Mouse (Mus musculus) CH12.LX (cell line): ENCODE results near the gene Psap. TPM values are rescaled to one million over a fixed set of nuclear protein-coding genes. Genes with fewer than 3 reads are reported as not detected.
A peak's percentile ranks its signal among the peaks of the same experiment; 100 is the strongest.

Source experiments
- DNase-seq: peaks from one replicate; pipeline ENCODE4 v3.0.0-alpha.2; 2013; ENCODE audit errors: extremely low read depth
- H3K27ac ChIP-seq: 2 replicates; pipeline ENCODE4 v1.5.1; 2012; ENCODE audit warnings: low read depth, mild to moderate bottlenecking, control low read depth, moderate library complexity; ENCODE audit not compliant: insufficient read depth
- H3K27me3 ChIP-seq: replicated peaks from 2 replicates; pipeline ENCODE3; 2012; ENCODE audit warnings: inconsistent platforms
- H3K36me3 ChIP-seq, 2 experiments: replicated peaks in 1 of 2; 2 replicates each; pipeline versions ENCODE3 to v1.6.1; 2012; ENCODE audit warnings: inconsistent platforms in 1 of 2, low read length in 1 of 2, mild to moderate bottlenecking in 1 of 2, mixed read lengths in 1 of 2, moderate library complexity in 1 of 2; ENCODE audit not compliant: control insufficient read depth in 1 of 2, insufficient read depth in 1 of 2
- H3K4me1 ChIP-seq, 2 experiments: 2 replicates each; pipeline ENCODE4 v1.6.1; 2012; ENCODE audit warnings: inconsistent platforms in 1 of 2, moderate library complexity in 1 of 2; ENCODE audit not compliant: insufficient read depth in 2 of 2, control insufficient read depth in 1 of 2
- H3K4me2 ChIP-seq: 2 replicates; pipeline ENCODE4 v1.6.1; 2012; ENCODE audit warnings: low read depth, mild to moderate bottlenecking, control low read depth; ENCODE audit not compliant: poor library complexity, insufficient read depth, severe bottlenecking
- H3K4me3 ChIP-seq, 3 experiments: fragments of 150-350 bp in 1 of 3; sonication (generic) in 1 of 3; replicated peaks in 1 of 3; 2 replicates each; pipeline versions ENCODE3 to v1.5.1; 2011 to 2012; ENCODE audit warnings: low read depth in 2 of 3, low read length in 2 of 3, mild to moderate bottlenecking in 2 of 3, moderate library complexity in 2 of 3, control low read depth in 1 of 3, improper control_type of control experiment in 1 of 3, inconsistent platforms in 1 of 3, mixed read lengths in 1 of 3; ENCODE audit not compliant: poor library complexity in 1 of 3
- H3K79me2 ChIP-seq: replicated peaks from 2 replicates; pipeline ENCODE4 v1.6.1; 2012; ENCODE audit warnings: mild to moderate bottlenecking, moderate library complexity; ENCODE audit not compliant: control insufficient read depth, poor library complexity, insufficient read depth, severe bottlenecking; ENCODE audit errors: extremely low read depth
- H3K9ac ChIP-seq: 2 replicates; pipeline ENCODE4 v1.6.1; 2012; ENCODE audit warnings: low read depth, mild to moderate bottlenecking, control low read depth, moderate library complexity; ENCODE audit not compliant: insufficient read depth
- H3K9me3 ChIP-seq: replicated peaks from 2 replicates; pipeline ENCODE3; 2012; ENCODE audit warnings: low read length, inconsistent platforms, mixed read lengths
- CHD2 ChIP-seq: IDR thresholded peaks from 2 replicates; pipeline ENCODE4 v1.6.1; 2011; ENCODE audit warnings: low read length, improper control_type of control experiment
- CTCF ChIP-seq, 2 experiments: IDR thresholded peaks in 1 of 2; conservative IDR thresholded peaks in 1 of 2; 2 replicates each; pipeline ENCODE4 v1.5.1; 2011 to 2012; ENCODE audit warnings: low read depth in 2 of 2, low read length in 2 of 2, improper control_type of control experiment in 1 of 2, inconsistent platforms in 1 of 2, mild to moderate bottlenecking in 1 of 2, moderate library complexity in 1 of 2
- ELF1 ChIP-seq: IDR thresholded peaks from 2 replicates; pipeline ENCODE4 v1.6.1; 2014; ENCODE audit warnings: low read depth, mild to moderate bottlenecking, inconsistent platforms, low read length, improper control_type of control experiment
- EP300 ChIP-seq: IDR thresholded peaks from 2 replicates; pipeline ENCODE4 v1.6.1; 2011; ENCODE audit warnings: low read length, improper control_type of control experiment
- ETS1 ChIP-seq: conservative IDR thresholded peaks from 2 replicates; pipeline ENCODE4 v1.6.1; 2012; ENCODE audit warnings: low read depth, mild to moderate bottlenecking, inconsistent platforms, low read length, improper control_type of control experiment, moderate library complexity
- HCFC1 ChIP-seq: IDR thresholded peaks from 2 replicates; pipeline ENCODE4 v1.6.1; 2012; ENCODE audit warnings: low read depth, mild to moderate bottlenecking, inconsistent platforms, low read length, improper control_type of control experiment
- IRF4 ChIP-seq: IDR thresholded peaks from 2 replicates; pipeline ENCODE4 v1.6.1; 2014; ENCODE audit warnings: low read depth, mild to moderate bottlenecking, inconsistent platforms, low read length, improper control_type of control experiment
- JUND ChIP-seq: conservative IDR thresholded peaks from 2 replicates; pipeline ENCODE4 v1.6.1; 2011; ENCODE audit warnings: low read depth, low read length, improper control_type of control experiment
- KAT2A ChIP-seq: IDR thresholded peaks from 2 replicates; pipeline ENCODE4 v1.6.1; 2012; ENCODE audit warnings: low read length, improper control_type of control experiment, inconsistent platforms; ENCODE audit not compliant: insufficient replicate concordance
- MAFK ChIP-seq: IDR thresholded peaks from 2 replicates; pipeline ENCODE4 v1.6.1; 2011; ENCODE audit warnings: low read length, improper control_type of control experiment; ENCODE audit not compliant: insufficient replicate concordance
- MAX ChIP-seq: IDR thresholded peaks from 2 replicates; pipeline ENCODE4 v1.6.1; 2011; ENCODE audit warnings: low read length, improper control_type of control experiment
- MAZ ChIP-seq: IDR thresholded peaks from 2 replicates; pipeline ENCODE4 v1.6.1; 2012; ENCODE audit warnings: low read depth, mild to moderate bottlenecking, inconsistent platforms, low read length, improper control_type of control experiment, moderate library complexity
- MYC ChIP-seq: IDR thresholded peaks from 2 replicates; pipeline ENCODE4 v1.6.1; 2011; ENCODE audit warnings: low read depth, mild to moderate bottlenecking, improper control_type of control experiment, low read length
- NELFE ChIP-seq: IDR thresholded peaks from 2 replicates; pipeline ENCODE4 v1.6.1; 2011; ENCODE audit warnings: low read depth, low read length, improper control_type of control experiment
- PAX5 ChIP-seq: IDR thresholded peaks from 2 replicates; pipeline ENCODE4 v1.6.1; 2012; ENCODE audit warnings: low read length, inconsistent platforms, mixed read lengths
- POLR2A ChIP-seq: IDR thresholded peaks from 2 replicates; pipeline ENCODE4 v1.6.1; 2011; ENCODE audit warnings: low read depth, mild to moderate bottlenecking, improper control_type of control experiment, low read length
- POLR2AphosphoS2 ChIP-seq: IDR thresholded peaks from 2 replicates; pipeline ENCODE4 v1.6.1; 2011; ENCODE audit warnings: low read depth, low read length, improper control_type of control experiment
- RCOR1 ChIP-seq: conservative IDR thresholded peaks from 2 replicates; pipeline ENCODE4 v1.6.1; 2012; ENCODE audit warnings: low read depth, mild to moderate bottlenecking, inconsistent platforms, low read length, improper control_type of control experiment
- TBP ChIP-seq: conservative IDR thresholded peaks from 2 replicates; pipeline ENCODE4 v1.6.1; 2011; ENCODE audit warnings: low read depth, low read length, improper control_type of control experiment
- TCF12 ChIP-seq: IDR thresholded peaks from 2 replicates; pipeline ENCODE4 v1.6.1; 2014; ENCODE audit warnings: low read depth, mild to moderate bottlenecking, inconsistent platforms, low read length, improper control_type of control experiment
- USF1 ChIP-seq: IDR thresholded peaks from 2 replicates; pipeline ENCODE4 v1.6.1; 2014; ENCODE audit warnings: low read depth, mild to moderate bottlenecking, inconsistent platforms, low read length, improper control_type of control experiment
- USF2 ChIP-seq: conservative IDR thresholded peaks from 2 replicates; pipeline ENCODE4 v1.6.1; 2011; ENCODE audit warnings: low read depth, low read length, improper control_type of control experiment
- ZC3H11A ChIP-seq: IDR thresholded peaks from 2 replicates; pipeline ENCODE4 v1.6.1; 2012; ENCODE audit warnings: low read depth, mild to moderate bottlenecking, inconsistent platforms, low read length, improper control_type of control experiment
- ZNF384 ChIP-seq: IDR thresholded peaks from 2 replicates; pipeline ENCODE4 v1.6.1; 2012; ENCODE audit warnings: low read depth, low read length, improper control_type of control experiment, inconsistent platforms
- dilution Hi-C: fragments of 300-500 bp; cut with MboI; formaldehyde crosslinking; loops from 2 replicates; pipeline ENCODE4 v1.14.3; 2020; ENCODE audit warnings: low sequenced_read_pairs; ENCODE audit not compliant: extremely low pct_unique_long_range_greater_than_20kb, extremely low pct_ligation_motif_present
- in situ Hi-C: fragments of 300-500 bp; cut with MboI; formaldehyde crosslinking; loops from 3 replicates; pipeline ENCODE4 v1.14.3; 2019; ENCODE audit warnings: low sequenced_read_pairs, low pct_ligation_motif_present, low pct_unique_long_range_greater_than_20kb, mixed read lengths
- polyA plus RNA-seq: library from polyadenylated mRNA; unstranded; fragments of >175 nt; gene quantifications from 2 replicates; pipeline ENCODE4 v1.2.1, GENCODE M21; 2012; ENCODE audit warnings: low read depth; ENCODE audit not compliant: insufficient read length
- total RNA-seq, 2 experiments: library from RNA; depleted of rRNA; stranded (reverse); fragments of 300-350 nt in 1 of 2; fragments of >200 nt in 1 of 2; gene quantifications; 2 replicates each; pipeline ENCODE4 v1.2.3; 2012 to 2014

Gene Psap
- total and polyA plus RNA-seq, 3 experiments, result 223 to 470 (median 300) TPM

DNA sequence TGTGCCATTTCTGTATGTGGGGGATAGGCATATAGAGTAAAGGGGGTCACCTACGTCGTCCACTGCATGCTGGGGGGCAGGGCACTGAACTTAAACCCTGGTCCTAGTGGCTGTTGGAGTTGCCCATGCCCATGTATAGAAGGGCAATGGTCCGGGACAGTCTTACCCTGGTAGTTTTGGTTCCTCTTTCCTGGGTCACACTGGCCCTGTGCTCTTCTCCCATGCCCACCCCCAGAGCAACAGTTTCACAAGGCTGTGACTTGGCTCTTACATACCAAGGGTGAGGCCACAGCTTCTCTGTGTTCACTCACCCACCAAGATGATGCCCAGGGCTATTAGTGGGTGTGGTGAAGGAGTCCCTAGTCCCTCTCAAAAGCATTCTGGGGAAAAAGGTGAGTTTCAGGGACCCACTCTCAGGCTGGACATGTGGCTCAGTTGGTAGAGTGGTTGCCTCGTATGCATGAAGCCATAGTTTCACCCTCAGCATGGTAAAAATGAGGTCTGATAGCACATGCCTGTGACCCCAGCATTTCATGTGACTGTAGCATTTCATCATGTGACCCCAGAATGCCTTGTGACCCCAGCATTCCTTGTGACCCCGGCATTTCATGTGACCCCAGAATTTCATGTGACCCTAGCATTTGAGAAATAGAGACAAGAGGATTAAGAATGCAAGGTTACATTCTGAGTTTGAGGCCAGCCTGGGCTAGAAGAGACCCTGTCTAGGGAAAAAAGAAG, 16.7 kb upstream of the Psap start:
- Histone ChIP-seq H3K4me3 (no peak overlapping the region), H3K36me3 (no peaks in the 10 kb centered on the region), H3K9me3 (no peaks in the 10 kb centered on the region), H3K79me2 (no peaks in the 10 kb centered on the region), H3K27me3 (no peaks in the 10 kb centered on the region), H3K27ac (no peak overlapping the region), H3K4me1 (peaks cover 32 to 54% of the 10 kb centered on the region in 2 experiments), H3K4me2 (peak overlapping the region; percentile 29; the same call in 1 of the 2 replicates), H3K9ac (no peak overlapping the region)
- in situ Hi-C loops (no loop called here), dilution Hi-C loops (no loop called here)
- DNase-seq, result no peak
- peak; percentile 50; the same call in 1 of the 2 replicates for TF ChIP-seq MAX
- peak; percentile 77 for TF ChIP-seq IRF4
- no peak for TF ChIP-seq POLR2AphosphoS2
- TF ChIP-seq EP300, result peak; percentile 67
- TF ChIP-seq TCF12, result 0 out of 2 replicates have a peak, but pooled peaks have one; percentile 43
- no peak for TF ChIP-seq MAZ
- peak; percentile 36; the same call in 1 of the 2 replicates for TF ChIP-seq MYC

DNA sequence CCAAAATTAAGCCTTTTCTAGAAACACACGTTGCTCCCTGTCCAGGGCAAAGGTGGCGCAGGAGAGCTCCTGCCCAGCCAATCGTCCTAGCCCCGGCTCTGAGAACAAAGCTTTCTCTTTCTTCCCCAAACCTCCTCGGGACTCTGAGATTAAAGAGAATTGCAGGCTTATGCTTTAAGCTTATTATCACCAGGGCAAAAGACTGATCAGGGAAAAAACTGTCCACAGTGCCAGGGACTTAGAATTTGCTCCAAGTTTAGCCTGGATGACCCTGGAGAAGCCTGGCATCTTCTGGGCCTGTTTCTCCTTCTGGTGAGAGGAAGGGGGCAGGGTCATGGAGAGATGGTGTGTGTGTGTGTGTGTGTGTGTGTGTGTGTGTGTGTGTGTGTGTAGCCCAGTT, 15.9 kb upstream of the Psap start:
- no peak for TF ChIP-seq MAFK
- TF ChIP-seq RCOR1, result no peak
- no peak for TF ChIP-seq HCFC1
- TF ChIP-seq TCF12, result no peak
- no peak for TF ChIP-seq CTCF (conservative IDR thresholded peaks at IDR 0.05 in 1 of 2, IDR thresholded peaks at IDR 0.05 in 1 of 2; ENCODE audit: low read depth in 2 of 2, low read length in 2 of 2)
- TF ChIP-seq USF2, result no peak
- no peak for TF ChIP-seq NELFE
- H3K36me3 ChIP-seq, result no peaks in the 10 kb centered on the region
- in situ Hi-C loops (no loop called here), dilution Hi-C loops (no loop called here)
- H3K27ac ChIP-seq, result no peak overlapping the region
- H3K4me2 ChIP-seq, result no peak overlapping the region
- DNase-seq, result no peak
- no peaks in the 10 kb centered on the region for H3K79me2 ChIP-seq
- peaks cover 32 to 54% of the 10 kb centered on the region in 2 experiments for H3K4me1 ChIP-seq
- no peaks in the 10 kb centered on the region for H3K9me3 ChIP-seq
- no peak overlapping the region for H3K4me3 ChIP-seq
- no peak overlapping the region for H3K9ac ChIP-seq
- no peaks in the 10 kb centered on the region for H3K27me3 ChIP-seq

DNA sequence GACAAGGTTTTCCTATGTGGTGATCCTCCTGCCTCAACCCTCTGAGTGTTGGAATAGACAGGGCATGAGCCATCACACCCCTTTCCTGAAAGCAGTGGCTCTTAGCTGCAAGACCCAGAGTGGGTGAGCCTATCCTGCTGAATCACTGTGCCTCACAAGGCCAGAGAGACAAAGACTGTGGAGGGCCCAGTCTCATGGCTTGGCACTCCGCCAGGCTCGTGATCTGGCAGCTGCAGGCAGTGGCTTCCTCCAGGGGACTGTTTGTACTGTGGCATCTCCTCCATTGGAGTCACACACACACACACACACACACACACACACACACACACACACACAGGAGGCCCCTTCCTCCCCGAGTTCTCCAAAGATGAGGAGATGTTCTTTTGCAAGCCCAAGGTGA, 15.0 kb upstream of the Psap start:
- H3K4me2 ChIP-seq, result no peak overlapping the region
- no peak for TF ChIP-seq ETS1
- no peak for TF ChIP-seq TBP
- no peak for TF ChIP-seq KAT2A
- no peak for TF ChIP-seq PAX5
- no peak for TF ChIP-seq POLR2A
- TF ChIP-seq ZC3H11A, result no peak
- no peak for TF ChIP-seq HCFC1
- no peak for TF ChIP-seq ELF1
- TF ChIP-seq IRF4, result no peak
- TF ChIP-seq RCOR1, result no peak
- TF ChIP-seq NELFE, result no peak
- no peak for TF ChIP-seq USF1
- TF ChIP-seq CHD2, result no peak
- no peak for TF ChIP-seq JUND
- TF ChIP-seq USF2, result no peak
- TF ChIP-seq ZNF384, result no peak
- TF ChIP-seq TCF12, result no peak
- TF ChIP-seq MAFK, result no peak
- TF ChIP-seq MAZ, result no peak
- TF ChIP-seq CTCF (conservative IDR thresholded peaks at IDR 0.05 in 1 of 2, IDR thresholded peaks at IDR 0.05 in 1 of 2; ENCODE audit: low read depth in 2 of 2, low read length in 2 of 2), result no peak
- no peaks in the 10 kb centered on the region for H3K9me3 ChIP-seq
- H3K4me3 ChIP-seq, result no peak overlapping the region
- DNase-seq, result no peak
- H3K4me1 ChIP-seq, result peaks cover 32 to 54% of the 10 kb centered on the region in 2 experiments
- no peak overlapping the region for H3K27ac ChIP-seq
- dilution Hi-C loops (no loop called here), in situ Hi-C loops (no loop called here)
- no peaks in the 10 kb centered on the region for H3K79me2 ChIP-seq
- H3K36me3 ChIP-seq, result no peaks in the 10 kb centered on the region
- no peak overlapping the region for H3K9ac ChIP-seq
- no peaks in the 10 kb centered on the region for H3K27me3 ChIP-seq
